Mouse (Mus musculus) cerebellum, adult 9-11 months (tissue): Measurements from ENCODE around the gene Scube1.
A peak's percentile ranks its signal among the peaks of the same experiment; 100 is the strongest.

Experiments
- DNase-seq: peaks from one replicate; pipeline ENCODE4 v3.0.0; 2022

Scube1 gene

GRCm38 (mm10) chr15:83664722-83665121 is 60.1 kb downstream of the Scube1 start:
- peak; percentile 17 for DNase-seq

GRCm38 (mm10) chr15:83663066-83663465 is 61.8 kb downstream of the Scube1 start:
- DNase-seq, result no peak

GRCm38 (mm10) chr15:83662106-83662505 is 62.7 kb downstream of the Scube1 start:
- DNase-seq, result no peak

GRCm38 (mm10) chr15:83642518-83642917 is 82.3 kb downstream of the Scube1 start:
- DNase-seq, result no peak

GRCm38 (mm10) chr15:83640208-83640607 is 84.6 kb downstream of the Scube1 start:
- no peak for DNase-seq

GRCm38 (mm10) chr15:83639160-83639559 is 85.7 kb downstream of the Scube1 start:
- no peak for DNase-seq

- no peak for DNase-seq
Observed at GRCm38 (mm10) chr15:83638196-83638899, 86.5 kb downstream of the Scube1 start.

GRCm38 (mm10) chr15:83636759-83637158 is 88.1 kb downstream of the Scube1 start:
- no peak for DNase-seq

GRCm38 (mm10) chr15:83635251-83635650 is 89.6 kb downstream of the Scube1 start:
- DNase-seq, result no peak

- no peak for DNase-seq
Observed at GRCm38 (mm10) chr15:83634076-83634475, 90.7 kb downstream of the Scube1 start.

GRCm38 (mm10) chr15:83631071-83631470 is 93.8 kb downstream of the Scube1 start:
- DNase-seq, result no peak

- DNase-seq, result no peak
Observed at GRCm38 (mm10) chr15:83629716-83630115, 95.1 kb downstream of the Scube1 start.

- DNase-seq, result no peak
Observed at GRCm38 (mm10) chr15:83626142-83626645, 98.6 kb downstream of the Scube1 start.

GRCm38 (mm10) chr15:83615245-83615644 is 109.6 kb downstream of the Scube1 start:
- no peak for DNase-seq

- peak; percentile 75 for DNase-seq
Observed at GRCm38 (mm10) chr15:83607115-83607802, 117.6 kb downstream of the Scube1 start.

GRCm38 (mm10) chr15:83606700-83607099 is 118.1 kb downstream of the Scube1 start:
- no peak for DNase-seq

- DNase-seq, result no peak
Observed at GRCm38 (mm10) chr15:83606216-83606615, 118.6 kb downstream of the Scube1 start.

GRCm38 (mm10) chr15:83603426-83603825 is 121.4 kb downstream of the Scube1 start:
- no peak for DNase-seq

GRCm38 (mm10) chr15:83603046-83603396 is 121.8 kb downstream of the Scube1 start:
- no peak for DNase-seq

- no peak for DNase-seq
Observed at GRCm38 (mm10) chr15:83602372-83603045, 122.3 kb downstream of the Scube1 start.

GRCm38 (mm10) chr15:83601185-83601584 is 123.6 kb downstream of the Scube1 start:
- no peak for DNase-seq

GRCm38 (mm10) chr15:83596833-83597232 is 128.0 kb downstream of the Scube1 start:
- DNase-seq, result no peak

- DNase-seq, result no peak
Observed at GRCm38 (mm10) chr15:83595364-83595711, 129.5 kb downstream of the Scube1 start.
